Mouse (Mus musculus): ENCODE measurements around the gene Tmem88.

Gene Tmem88

DNA sequence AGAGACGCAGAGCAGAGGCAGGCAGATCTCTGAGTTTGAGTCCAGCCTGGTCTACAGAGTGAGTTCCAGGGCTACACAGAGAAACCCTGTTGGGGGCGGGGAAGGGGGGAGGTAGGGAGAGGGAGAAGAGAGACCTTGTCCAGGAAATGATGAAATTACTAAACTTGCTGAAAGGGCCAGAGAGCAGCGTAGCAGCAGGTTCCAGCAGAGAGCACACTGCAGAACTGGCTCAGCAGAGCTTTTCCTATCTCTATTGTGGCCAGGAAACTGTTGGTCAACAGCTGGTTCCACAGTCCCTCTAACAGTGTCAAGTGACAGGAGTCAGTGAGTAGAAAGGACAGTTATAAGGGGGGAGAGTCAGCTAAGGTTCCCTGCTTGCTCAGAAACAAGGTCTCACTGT, 18.4 kb downstream of the Tmem88 start:
- no peak for DNase-seq (ENCODE audit: low spot score)

DNA sequence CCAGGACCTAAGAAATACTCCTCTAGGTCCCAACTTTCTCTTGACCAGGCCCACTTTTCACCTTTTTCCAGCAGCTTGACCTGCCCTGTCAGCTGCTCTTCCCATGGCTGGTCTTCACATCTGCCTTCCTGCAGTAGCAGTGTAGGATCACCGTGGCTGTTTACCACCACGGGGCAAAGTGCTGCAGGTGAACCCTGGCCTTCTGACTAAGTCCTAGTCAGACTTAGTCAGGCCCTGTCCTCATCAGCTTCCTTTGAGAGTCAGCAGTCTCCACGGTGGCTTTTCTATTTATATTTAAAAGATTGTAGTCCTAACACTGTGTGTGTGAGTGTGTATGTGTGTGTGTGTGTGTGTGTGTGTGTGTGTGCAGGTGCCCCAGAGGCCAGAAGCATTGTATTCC, 20.3 kb downstream of the Tmem88 start:
- no peak for DNase-seq (ENCODE audit: low spot score)

DNA sequence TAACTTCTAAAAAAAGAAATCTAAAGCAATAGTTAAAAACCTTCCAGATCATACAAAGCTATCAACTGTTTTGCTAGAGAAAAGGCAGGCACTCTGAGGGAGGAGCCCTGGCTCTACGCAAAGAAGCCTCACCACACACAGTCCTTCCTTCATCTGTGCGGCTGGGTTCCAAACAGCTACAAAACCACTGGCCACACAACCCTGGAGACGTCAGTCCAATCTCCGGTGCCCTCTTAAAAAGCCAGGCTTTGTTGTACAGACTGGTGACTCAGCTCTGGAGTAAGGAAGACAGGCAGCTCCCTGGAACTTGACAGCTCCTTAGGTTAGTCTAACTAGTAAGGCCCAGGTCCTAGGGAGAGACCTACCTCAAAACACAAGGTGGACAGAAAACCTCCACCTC, 22.4 kb downstream of the Tmem88 start:
- no peak for DNase-seq (ENCODE audit: low spot score)

DNA sequence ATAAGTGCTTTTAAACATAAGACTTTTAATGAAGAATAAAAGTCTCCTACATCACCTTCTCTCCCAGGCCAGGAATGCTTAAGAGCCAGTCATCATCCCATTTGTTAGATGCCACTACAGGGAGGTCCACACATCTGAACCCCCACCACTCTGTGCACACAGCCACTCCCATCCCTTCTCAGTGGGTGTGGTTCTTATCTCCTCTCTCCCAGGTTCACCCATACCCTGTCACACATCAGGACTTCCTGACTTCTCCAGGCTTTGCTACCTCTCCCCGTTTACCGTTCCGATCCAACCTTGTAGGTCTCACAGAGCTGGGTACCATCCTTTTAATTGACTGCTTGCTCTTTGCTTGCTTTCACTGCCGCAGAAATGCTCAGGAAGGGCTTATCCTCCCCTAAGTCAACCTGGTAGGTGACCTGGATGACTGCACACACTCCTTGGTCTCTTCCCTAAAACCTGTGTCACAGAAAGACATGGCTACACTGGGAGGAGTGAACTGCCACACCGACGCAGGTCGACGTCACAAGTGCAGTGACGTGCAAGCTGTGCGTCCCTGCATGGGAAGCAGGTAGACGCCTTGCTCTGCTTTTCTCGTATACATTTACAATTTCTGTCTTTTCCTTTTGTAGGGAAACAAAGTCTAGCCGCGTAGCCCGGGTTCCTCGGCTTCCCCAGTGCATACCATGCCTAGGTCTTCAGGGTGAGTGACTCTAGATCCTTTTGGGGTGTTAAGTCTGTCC, 24.6 kb downstream of the Tmem88 start:
- DNase-seq (ENCODE audit: low spot score) = no peak

DNA sequence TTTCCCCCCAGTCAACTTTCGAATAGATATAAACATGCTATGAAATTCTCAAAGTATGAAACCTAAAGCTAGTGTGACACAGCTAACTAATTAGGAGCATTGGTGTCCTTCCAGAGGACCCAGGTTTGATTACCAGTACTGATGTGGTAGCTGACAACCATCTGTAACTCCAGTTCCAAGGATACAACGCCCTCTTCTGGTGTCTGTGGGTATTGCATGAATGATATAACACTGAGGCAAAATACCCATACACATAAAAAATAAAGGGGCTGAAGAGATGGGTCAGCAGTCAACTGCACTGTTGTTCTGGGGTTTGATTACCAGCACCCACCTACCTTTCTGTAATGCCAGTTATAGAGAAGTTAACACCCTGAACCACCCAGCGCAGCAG, 25.3 kb downstream of the Tmem88 start:
- DNase-seq (ENCODE audit: low spot score) = no peak

DNA sequence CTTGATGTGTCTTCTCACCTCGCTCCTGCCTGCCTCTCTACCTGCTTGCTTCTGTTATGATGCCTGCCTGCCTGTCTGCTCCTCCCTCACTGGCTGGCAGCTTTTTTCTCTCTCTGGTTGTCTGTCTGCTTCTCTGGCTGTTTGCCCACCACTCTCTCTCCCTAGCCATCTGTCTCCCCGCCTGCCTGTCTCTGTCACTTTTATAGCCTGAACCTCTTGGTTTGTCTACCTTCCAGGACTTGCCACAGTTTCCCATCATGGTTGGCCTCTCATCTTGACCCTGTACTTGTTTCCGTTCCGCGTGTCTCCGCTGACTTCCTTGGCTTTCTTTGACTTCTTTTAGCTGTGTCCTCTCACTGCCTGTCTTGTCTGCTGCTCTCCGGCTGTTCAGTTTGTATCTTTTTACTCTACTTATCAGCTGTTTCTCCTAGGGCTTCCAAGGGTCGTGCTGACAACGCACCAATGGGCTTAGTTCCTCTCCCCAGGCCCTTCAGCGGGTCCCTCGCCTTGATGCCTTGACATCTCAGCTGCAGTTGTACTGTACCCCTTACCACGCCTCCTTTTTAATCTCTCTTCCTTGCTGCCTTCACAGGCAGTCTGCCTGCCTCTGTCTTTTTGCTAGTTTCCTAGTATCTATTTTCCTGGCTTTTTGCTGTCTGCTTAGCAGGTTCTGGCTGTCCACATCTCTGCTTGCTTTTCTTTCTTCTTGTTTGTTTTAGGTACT, 25.8 kb downstream of the Tmem88 start:
- no peak for DNase-seq (ENCODE audit: low spot score)

DNA sequence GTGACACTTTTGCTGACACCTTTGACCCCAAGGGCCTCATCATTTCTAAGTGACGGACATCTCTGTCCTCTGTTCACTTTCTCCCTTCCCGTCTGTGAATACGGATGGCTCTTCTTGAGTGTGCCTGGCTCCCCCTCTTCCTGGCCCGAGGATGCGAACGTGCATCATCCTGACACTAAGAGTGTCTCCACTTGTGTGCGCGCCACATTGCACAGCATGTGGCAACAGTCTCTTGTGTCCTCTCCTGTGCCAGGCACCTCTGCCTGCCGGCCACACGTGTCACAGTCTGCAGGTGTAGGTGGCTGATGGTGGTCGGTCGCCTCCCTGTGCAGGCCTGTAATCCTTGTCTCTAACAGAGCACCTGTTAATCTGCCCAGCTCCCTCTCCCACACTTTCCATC, 26.4 kb downstream of the Tmem88 start:
- no peak for DNase-seq (ENCODE audit: low spot score)

DNA sequence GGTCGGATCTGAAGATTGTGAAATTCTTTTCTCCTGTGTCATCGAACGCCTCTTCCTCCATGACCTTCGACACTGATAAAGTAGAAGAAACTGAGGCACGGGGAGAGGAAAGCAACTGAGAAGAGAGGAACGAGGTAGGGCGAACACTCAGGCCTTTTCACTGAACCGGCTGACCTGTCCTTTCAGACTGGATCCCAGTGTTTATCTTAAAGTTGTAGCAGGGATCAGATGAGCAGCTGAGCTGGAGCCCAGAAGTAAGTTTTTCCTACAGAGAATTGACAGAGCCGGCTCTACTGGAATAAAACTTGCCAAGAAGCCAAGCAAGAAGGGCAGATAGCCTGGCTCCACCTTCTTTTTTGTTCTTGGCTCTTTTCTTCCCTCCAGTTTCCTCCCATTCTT, 27.2 kb downstream of the Tmem88 start:
- DNase-seq (ENCODE audit: low spot score) = no peak

DNA sequence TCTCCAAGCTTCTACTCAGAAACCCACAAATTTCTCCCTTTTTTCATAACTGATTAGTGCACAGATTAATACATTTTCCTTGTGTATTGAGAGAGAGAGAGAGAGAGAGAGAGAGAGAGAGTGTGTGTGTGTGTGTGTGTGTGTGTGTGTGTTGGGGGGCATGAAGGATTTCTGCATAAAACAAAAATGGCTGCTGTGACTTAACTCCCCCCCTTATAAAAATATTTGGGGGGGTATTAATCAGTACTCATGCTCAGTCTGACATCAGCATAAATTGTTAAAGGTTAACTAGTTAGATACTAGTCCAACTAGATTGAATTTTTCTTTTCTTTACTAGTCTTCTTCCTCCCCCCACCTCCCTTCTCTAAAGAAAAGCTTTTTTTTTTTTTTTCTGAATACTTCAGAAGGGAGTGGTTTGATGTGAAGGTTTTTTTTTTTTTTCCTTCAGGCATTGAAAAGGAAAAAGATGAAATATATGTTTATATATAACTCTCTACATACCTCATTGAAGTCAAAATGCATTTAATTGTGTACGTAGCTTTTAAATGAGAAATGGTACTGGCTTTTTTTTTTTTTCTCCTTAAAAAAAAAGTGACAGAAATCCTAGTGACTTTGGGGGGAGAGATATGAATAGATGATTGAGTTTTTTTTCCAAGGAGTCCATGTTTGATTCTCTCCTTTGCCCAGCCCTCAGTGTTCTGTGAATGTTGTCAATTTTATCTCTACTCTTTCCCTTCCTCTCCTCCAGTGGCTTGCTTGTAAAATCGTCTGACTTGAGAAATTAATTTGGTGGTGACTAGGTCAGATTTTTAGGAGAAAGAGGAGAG, 27.8 kb downstream of the Tmem88 start:
- no peak for DNase-seq (ENCODE audit: low spot score)

DNA sequence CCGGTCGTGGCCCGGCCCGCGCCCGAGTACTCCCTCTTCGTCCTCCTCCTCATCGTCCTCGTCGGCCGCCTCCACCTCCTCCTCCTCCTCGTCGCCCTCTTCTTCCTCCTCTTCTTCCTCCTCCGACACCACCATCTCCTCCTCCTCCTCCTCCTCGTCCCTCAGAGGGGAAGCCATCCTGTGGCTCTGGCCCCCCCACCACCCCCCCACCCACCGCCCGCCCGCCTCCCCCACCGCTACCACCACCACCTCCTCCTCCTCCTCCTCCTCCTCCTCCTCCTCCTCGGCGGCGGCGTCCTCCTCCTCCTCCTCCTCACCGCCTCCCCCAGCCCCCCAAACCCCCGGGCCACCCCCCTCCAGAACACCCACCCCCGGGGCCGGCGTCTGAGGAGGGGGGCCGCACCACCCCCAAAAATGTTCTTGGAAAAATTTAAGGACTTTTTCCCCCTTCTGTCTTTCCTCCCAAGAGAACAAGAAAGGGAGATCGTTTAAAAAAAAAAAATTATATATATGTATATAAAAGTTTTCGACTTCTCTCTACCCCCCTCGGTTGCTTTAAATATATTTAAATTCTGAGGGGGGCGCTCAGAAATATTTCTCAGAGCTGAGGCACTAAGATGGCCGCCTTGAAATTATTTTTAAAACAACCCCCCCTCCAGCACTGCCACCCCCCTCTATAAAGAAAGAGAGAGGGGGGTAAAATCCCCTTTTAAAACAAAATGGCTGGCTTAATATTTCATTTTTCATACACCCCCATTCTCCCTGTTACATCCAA, 28.6 kb downstream of the Tmem88 start, which contains the start of gene Chd3:
Gene Chd3 (minus strand): TSS at position 192 of the 775 bp plus-strand sequence.
- no peak for DNase-seq (ENCODE audit: low spot score)

DNA sequence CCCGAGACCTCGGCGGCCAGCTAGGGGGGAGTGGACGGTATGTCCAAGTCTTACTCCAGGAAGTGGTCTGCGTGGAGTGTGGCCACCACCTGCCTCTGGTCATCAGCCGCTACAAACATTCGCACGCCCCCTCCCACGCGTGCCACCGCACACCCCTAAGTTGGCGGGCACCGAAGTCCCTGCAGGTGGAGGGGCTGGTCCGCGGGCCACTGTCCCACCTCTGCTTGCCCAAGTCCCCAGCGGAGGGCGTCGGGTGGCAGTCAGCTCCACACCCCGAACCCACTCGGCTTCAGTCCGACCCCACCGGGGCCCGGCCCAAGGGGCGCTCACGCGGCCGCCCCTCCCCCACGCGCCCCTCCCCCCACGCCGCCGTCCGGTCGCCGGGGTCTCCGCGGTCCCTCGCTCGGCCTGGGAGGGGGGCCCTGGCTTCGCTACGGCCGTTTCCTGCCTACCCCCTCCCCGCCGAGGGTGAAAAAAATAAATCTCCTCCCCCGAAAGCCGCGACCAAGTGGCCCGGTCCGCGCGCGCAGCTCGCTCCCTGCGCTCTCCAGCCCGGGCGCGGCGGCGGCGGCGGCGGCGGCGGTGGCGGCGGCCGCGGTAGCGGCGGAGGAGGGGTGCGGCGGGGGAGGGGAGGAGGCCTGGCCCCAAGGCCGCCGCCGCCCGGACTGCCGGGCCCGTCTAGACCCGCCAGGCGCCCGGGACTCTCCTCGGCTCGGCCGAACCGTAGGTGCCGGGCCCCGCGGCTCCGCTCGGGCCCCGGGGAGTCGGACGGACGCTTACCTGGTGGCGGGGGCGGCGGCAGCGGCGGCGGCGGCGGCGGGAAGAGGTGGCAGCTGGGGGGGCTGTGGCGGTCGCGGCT, 29.4 kb downstream of the Tmem88 start:
- DNase-seq (ENCODE audit: low spot score) = peak; percentile 65

DNA sequence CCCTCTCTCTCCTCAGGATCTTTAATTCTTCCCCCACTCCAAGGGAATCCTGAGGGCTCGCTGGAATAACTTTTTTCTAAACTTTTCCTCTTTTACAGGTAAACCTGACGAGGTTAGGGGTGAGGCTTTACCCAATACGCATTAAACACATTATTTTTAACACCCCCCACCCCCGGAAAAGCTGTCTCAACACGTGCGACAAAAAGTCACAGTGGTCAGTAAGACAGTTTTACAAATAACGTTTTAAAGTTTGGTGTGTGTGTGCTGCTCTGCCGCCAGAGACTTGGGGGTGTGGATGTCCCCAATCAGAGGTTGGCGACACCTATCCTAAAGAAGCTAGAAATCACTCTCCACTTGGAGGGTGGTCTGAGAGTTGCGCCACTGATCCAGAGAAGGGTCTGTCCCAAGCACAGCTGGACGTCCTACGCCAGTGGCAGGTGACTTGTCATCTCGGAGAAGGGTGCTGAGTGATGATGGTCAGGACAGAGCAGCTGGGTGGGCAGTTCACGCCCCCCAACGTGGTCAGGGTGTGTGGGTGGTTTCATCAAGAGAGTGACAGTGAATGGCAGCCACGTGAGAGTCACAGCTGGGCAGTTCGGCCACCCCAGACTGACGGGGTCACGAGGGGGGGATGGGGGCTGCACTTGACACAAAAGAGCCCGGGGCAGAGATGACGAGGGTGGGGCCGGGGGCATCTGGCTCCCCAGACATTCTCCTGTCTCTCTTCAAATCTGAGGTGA, 30.2 kb downstream of the Tmem88 start:
- DNase-seq (ENCODE audit: low spot score) = peak; percentile 28

DNA sequence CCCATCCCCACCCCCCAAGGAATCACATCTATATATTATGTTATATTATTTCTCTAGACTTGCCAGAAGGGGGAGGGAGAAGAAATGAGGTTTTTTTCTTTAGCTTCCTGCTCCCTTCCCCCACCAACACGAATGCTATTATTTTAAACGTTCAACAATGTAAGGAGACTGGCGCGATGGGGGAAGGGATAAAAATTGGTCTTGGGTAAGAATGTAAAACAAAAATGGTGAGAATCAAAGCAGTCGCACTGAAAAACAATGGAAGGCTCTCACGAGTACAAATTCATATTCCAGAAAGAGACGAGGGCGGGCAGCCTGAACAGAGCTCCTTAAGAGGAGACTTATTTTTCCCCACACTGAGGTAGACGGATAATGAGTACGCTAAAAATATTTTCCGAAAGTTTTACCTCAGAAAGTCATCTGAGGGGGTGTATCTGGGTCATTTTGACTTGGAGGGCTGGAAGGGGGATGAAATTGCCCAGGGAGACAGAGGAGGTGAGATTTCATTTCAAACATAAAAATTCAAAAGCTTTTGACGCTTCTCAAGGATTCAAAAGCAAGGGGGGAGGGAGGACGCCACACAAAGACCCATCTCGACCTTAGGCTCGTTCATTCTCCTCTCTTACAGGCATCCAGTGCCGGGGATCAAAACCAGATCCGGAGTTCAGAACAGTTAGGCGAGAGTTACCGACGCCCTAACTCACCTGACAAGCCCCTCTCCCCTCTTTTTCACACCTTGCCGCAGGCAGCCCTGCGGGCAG, 31.0 kb downstream of the Tmem88 start:
- peak; percentile 29 for DNase-seq (ENCODE audit: low spot score)

DNA sequence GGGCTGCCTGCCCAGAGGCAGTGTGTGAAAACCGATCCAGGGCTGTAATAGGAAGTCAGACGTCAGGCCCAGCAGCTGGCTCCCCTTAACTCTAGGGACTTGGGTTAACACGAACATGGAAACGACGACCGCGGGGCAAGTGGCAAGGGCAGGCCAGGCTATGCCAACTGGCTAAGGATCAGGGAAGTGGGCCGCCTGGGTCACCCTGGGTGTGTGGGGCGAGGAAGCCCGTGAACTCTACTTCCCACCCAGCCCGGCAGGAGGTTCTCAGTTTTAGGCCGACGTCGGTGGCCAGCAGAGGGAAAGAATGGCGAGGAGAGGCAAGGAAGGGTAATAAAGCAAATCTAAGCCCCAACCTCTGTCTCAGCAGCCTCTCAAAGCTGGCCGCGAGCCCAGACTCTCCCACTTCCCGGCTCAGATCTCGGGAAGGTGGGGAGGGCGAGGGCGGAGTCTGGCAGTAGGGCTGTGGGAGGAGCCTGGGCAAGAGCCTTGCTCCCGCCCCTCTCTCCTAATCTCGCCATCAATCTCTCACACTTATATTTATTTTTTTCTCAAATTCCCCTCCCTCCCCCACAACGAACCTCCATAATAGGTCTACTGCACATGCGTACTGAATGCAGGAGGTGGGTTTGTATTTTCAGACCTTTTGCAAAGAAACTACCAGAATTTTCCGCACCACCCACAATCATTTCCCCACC, 31.7 kb downstream of the Tmem88 start:
- DNase-seq (ENCODE audit: low spot score) = peak; percentile 97

DNA sequence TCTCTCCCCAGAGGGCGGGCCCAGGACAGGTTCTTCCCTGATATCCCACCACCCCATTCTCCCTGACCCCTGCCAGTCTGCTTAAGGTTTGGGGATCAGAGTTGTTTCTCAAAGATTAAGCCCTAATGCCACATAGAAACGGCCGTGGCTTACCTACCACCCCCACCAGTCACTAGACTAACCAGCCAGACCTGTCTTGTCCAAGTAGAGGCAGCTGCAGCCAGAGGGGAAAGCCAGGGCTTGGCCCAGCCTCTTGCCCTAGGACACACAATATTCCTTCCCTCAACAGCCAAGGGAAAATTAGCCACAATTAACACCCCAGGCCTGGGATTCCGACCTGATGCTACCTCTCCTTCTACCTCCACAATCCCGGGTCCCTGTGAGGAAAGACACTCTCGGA, 32.3 kb downstream of the Tmem88 start:
- DNase-seq (ENCODE audit: low spot score) = no peak

DNA sequence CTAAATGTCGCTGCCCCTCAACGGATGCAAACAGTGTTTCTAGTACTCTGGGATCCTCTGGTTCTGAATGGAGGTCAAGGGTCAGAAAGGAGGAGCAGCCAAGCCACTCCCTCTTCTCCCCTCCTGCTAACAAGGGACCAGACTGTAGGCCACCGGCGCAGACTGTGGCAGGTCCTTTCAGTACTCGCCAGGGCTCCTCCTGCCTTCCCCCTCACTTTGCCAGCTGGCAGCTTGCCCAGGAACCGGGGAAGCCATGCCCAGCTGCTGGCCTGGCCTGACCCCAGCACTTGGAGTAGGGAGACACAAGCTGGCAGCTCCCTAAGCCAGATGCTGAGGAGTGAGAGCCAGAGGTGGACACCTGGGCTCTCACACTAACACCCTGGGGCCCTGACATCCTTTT, 33.1 kb downstream of the Tmem88 start:
- DNase-seq (ENCODE audit: low spot score) = peak; percentile 97

DNA sequence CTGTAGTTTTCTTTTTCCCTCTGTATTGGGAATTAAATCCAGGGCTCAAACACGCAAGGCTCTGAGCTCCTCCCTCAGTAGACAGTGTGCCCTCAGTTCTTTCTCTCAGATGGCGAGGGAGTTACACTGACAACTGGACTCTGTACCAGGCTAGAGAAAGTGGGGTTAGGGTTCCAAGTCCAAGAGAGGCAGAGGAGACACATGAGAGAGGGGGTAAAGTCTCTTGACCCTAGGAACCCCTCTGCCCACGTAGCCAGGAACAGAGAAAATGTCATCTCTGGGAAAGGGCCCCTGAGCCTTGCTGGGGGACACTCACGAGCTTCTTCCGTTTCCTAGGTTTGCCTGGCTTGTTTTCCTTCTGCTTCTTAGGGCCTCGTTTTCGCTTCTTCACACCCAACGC, 33.7 kb downstream of the Tmem88 start:
- no peak for DNase-seq (ENCODE audit: low spot score)

DNA sequence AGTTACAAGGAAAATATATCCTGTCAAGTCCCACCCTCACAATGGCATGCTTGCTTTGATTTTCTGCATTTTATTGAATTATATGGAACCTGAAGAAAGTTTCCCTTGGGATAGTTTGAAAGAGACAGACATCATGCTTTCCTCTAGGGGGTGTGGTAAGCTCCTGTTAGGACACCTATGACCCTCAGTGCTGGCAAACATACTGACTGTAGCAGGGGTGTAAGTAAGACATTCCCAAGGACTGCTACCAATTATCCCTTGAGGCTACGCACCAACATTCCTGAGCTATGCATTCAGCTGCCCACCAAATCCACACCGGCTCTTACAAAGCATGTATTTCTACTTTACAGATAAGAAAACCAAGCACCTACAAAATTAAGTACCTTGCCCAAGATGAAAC, 35.6 kb downstream of the Tmem88 start:
- DNase-seq (ENCODE audit: low spot score) = no peak

DNA sequence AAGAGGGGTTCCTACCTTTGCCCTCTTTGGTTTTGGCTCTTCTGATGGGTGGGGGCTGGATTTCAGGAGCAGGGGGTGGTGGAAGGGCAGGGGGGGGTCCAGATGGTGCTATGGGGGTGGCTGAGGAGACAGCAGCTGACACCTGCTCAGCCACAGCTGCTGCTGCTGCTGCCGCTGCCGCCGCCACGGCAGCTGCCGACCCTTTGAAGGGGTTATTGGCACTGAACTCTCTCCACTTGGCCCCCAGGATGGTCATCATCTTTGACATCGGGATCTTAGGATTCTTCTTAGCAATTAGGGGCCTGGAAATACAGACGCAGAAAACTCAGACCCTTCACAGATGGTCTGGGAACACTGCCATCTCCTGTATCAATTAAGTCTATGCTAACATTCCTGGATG, 36.0 kb downstream of the Tmem88 start:
- no peak for DNase-seq (ENCODE audit: low spot score)

Measured in ovary, postnatal 36 days (tissue).